Mouse (Mus musculus) testis, adult 2 months (tissue): ENCODE measurements around the gene Kcnn4.

Experiments
- CTCF ChIP-seq: fragments of 200-500 bp; IDR thresholded peaks from 2 replicates; pipeline ENCODE4 v1.5.1; 2012; ENCODE audit warnings: low read depth, mild to moderate bottlenecking, inconsistent platforms, low read length, moderate library complexity; ENCODE audit not compliant: control insufficient read depth, insufficient read depth, insufficient replicate concordance
- POLR2A ChIP-seq: fragments of 200-500 bp; IDR thresholded peaks from 2 replicates; pipeline ENCODE4 v1.6.1; 2012; ENCODE audit warnings: low read depth, mild to moderate bottlenecking, inconsistent platforms, low read length, moderate library complexity; ENCODE audit not compliant: control insufficient read depth

- TF ChIP-seq CTCF = no peak
- no peak for TF ChIP-seq POLR2A
Observed at GRCm38 (mm10) chr7:24428725-24429124, 58.7 kb downstream of the Kcnn4 start.
